Mouse (Mus musculus): ENCODE measurements around the gene Irf1. TPM values are rescaled to one million over a fixed set of nuclear protein-coding genes. Genes with fewer than 3 reads are reported as not detected.

The Irf1 gene
- polyA plus RNA-seq, 1 experiment from 2014 or later, result 3.7 TPM

DNA sequence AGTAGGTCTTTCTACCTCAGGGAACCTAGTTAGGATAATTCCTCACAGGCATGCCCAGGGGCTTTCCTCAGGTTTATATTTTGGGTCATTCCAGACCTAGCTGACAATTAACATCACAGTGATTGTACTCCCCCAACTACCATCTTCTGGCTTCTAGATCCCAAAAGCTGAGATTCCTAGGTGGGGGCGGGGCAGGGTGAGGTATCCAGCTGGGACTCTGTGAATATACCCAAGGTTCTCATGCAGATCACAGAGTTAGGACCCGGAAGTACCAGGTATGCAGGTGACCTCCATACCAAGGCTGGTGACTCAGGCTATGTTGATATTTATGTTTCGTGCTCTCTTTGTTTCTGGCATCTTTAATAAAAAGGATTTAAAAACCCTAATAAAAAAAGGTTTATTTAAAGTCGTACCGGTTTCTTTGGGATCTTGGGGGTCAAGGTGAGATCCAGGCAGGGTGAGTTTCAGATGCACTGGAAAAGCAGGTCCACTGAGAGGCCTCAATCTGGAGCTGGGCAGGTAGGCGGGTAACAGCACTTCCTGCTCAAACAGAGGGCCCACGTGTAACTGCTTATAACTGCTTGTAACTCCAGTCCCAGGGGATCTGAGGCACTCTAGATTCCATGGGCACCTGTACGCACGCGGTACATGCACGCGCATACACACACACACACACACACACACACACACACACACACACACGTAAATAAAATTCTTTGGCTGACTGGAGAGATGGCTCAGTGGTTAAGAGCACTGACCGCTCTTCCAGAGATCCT, 34.9 kb downstream of the Irf1 start:
- Histone ChIP-seq H3K27me3 (no peaks in the 10 kb centered on the region), H3K4me2 (no peak overlapping the region), H3K27ac (replicated peaks) (no peak overlapping the region), H3K9me3 (no peaks in the 10 kb centered on the region), H3K4me1 (replicated peaks) (no peaks in the 10 kb centered on the region), H3K36me3 (no peaks in the 10 kb centered on the region), H3K4me3 (no peak overlapping the region), H3K9ac (no peak overlapping the region)
- ATAC-seq (ENCODE audit: low FRiP score, low read depth), result no peak
- WGBS, result 82% methylated on average over 14 of the region's 14 CpGs

- H3K27me3 ChIP-seq, result no peaks in the 10 kb centered on the region
- 70% methylated on average over 9 of the region's 9 CpGs for WGBS
- H3K27ac ChIP-seq (replicated peaks), result no peak overlapping the region
- H3K9ac ChIP-seq, result no peak overlapping the region
- ATAC-seq (ENCODE audit: low FRiP score, low read depth), result no peak
- H3K9me3 ChIP-seq, result no peaks in the 10 kb centered on the region
- no peaks in the 10 kb centered on the region for H3K4me1 ChIP-seq (replicated peaks)
- H3K4me2 ChIP-seq, result no peak overlapping the region
- H3K4me3 ChIP-seq, result no peak overlapping the region
- H3K36me3 ChIP-seq, result no peaks in the 10 kb centered on the region
Measured at GRCm38 (mm10) chr11:53805786-53806185, 36.0 kb downstream of the Irf1 start.

- Histone ChIP-seq H3K9me3 (no peaks in the 10 kb centered on the region), H3K27ac (replicated peaks) (no peak overlapping the region), H3K27me3 (no peaks in the 10 kb centered on the region), H3K36me3 (no peaks in the 10 kb centered on the region), H3K9ac (no peak overlapping the region), H3K4me1 (replicated peaks) (no peaks in the 10 kb centered on the region), H3K4me3 (no peak overlapping the region), H3K4me2 (no peak overlapping the region)
- WGBS, result 44% methylated on average over 5 of the region's 5 CpGs
- no peak for ATAC-seq (ENCODE audit: low FRiP score, low read depth)
Measured at GRCm38 (mm10) chr11:53809354-53809753, 39.5 kb downstream of the Irf1 start.

DNA sequence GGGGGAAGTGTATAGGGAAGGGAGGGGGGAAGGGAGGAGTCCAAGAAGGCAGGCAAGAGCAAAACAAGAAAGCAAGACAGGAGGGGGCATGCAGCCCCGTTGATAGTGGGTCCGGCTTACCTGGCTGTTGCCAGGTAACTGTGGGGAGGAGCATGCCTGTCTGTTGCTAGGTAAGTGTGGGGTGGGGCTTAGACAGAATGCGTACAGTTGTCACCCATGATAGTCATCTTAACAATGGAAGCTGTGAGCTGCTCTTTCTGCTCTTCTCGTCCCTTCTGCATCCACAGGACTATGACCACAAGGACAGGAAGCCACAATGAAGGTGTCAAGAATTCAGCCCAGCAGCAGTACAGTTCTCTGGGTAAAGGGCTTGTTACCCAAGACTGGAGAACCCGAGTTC, 40.3 kb downstream of the Irf1 start:
- Histone ChIP-seq H3K36me3 (no peaks in the 10 kb centered on the region), H3K4me1 (replicated peaks) (no peaks in the 10 kb centered on the region), H3K4me2 (no peak overlapping the region), H3K27me3 (no peaks in the 10 kb centered on the region), H3K4me3 (no peak overlapping the region), H3K9me3 (no peaks in the 10 kb centered on the region), H3K27ac (replicated peaks) (no peak overlapping the region), H3K9ac (no peak overlapping the region)
- WGBS, result 59% methylated on average over 5 of the region's 5 CpGs
- no peak for ATAC-seq (ENCODE audit: low FRiP score, low read depth)

GRCm38 (mm10) chr11:53810749-53811148, 40.9 kb downstream of the Irf1 start:
- no peak overlapping the region for H3K4me3 ChIP-seq
- H3K4me1 ChIP-seq (replicated peaks), result no peaks in the 10 kb centered on the region
- no peaks in the 10 kb centered on the region for H3K9me3 ChIP-seq
- H3K36me3 ChIP-seq, result no peaks in the 10 kb centered on the region
- 68% methylated on average over 2 of the region's 2 CpGs for WGBS
- no peak overlapping the region for H3K27ac ChIP-seq (replicated peaks)
- no peak for ATAC-seq (ENCODE audit: low FRiP score, low read depth)
- no peak overlapping the region for H3K9ac ChIP-seq
- H3K4me2 ChIP-seq, result no peak overlapping the region
- no peaks in the 10 kb centered on the region for H3K27me3 ChIP-seq

DNA sequence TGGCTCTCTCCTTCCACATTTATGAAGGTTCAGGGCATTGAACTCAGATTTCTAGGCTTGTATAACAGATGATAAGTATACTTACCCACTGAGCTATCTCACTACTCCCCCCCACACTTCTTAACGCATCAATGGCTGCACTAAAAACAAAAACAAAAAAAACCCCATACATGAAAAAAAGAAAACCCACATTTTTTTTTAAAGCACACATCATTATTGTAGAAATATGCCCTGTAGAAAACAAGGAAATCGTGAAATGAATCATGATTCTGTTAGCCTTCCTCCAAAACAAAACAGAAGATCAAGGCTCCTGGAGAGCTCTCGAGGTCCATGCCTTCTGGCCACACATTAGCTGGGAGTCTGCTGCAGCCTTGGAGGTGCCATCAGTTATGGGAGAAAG, 41.5 kb downstream of the Irf1 start:
- no peaks in the 10 kb centered on the region for H3K27me3 ChIP-seq
- no peaks in the 10 kb centered on the region for H3K36me3 ChIP-seq
- no peak overlapping the region for H3K27ac ChIP-seq (replicated peaks)
- H3K9me3 ChIP-seq, result no peaks in the 10 kb centered on the region
- H3K9ac ChIP-seq, result no peak overlapping the region
- 80% methylated on average over 3 of the region's 3 CpGs for WGBS
- H3K4me1 ChIP-seq (replicated peaks), result no peaks in the 10 kb centered on the region
- H3K4me3 ChIP-seq, result no peak overlapping the region
- no peak overlapping the region for H3K4me2 ChIP-seq
- ATAC-seq (ENCODE audit: low FRiP score, low read depth), result no peak

GRCm38 (mm10) chr11:53813001-53813868, 43.4 kb downstream of the Irf1 start:
- no peak overlapping the region for H3K9ac ChIP-seq
- 86% methylated on average over 16 of the region's 16 CpGs for WGBS
- no peaks in the 10 kb centered on the region for H3K27me3 ChIP-seq
- ATAC-seq (ENCODE audit: low FRiP score, low read depth), result no peak
- H3K27ac ChIP-seq (replicated peaks), result no peak overlapping the region
- no peaks in the 10 kb centered on the region for H3K4me1 ChIP-seq (replicated peaks)
- H3K4me3 ChIP-seq, result no peak overlapping the region
- H3K9me3 ChIP-seq, result no peaks in the 10 kb centered on the region
- H3K4me2 ChIP-seq, result no peak overlapping the region
- no peaks in the 10 kb centered on the region for H3K36me3 ChIP-seq

- no peak overlapping the region for H3K4me2 ChIP-seq
Measured at GRCm38 (mm10) chr11:53814810-53815209, 45.0 kb downstream of the Irf1 start.

GRCm38 (mm10) chr11:53816841-53817375, 47.1 kb downstream of the Irf1 start:
- no peak for ATAC-seq (ENCODE audit: low FRiP score, low read depth)
- Histone ChIP-seq H3K4me2 (no peak overlapping the region), H3K9me3 (no peaks in the 10 kb centered on the region), H3K27me3 (no peaks in the 10 kb centered on the region), H3K9ac (no peak overlapping the region), H3K4me1 (replicated peaks) (no peaks in the 10 kb centered on the region), H3K4me3 (no peak overlapping the region), H3K36me3 (no peaks in the 10 kb centered on the region), H3K27ac (replicated peaks) (no peak overlapping the region)
- WGBS, result 90% methylated on average over 5 of the region's 5 CpGs

More at GRCm38 (mm10) chr11:53814810-53815209, 45.0 kb downstream of the Irf1 start:
- H3K36me3 ChIP-seq, result no peaks in the 10 kb centered on the region
- H3K4me1 ChIP-seq (replicated peaks), result no peaks in the 10 kb centered on the region
- H3K27ac ChIP-seq (replicated peaks), result no peak overlapping the region
- no peak overlapping the region for H3K9ac ChIP-seq
- H3K9me3 ChIP-seq, result no peaks in the 10 kb centered on the region
- no peak for ATAC-seq (ENCODE audit: low FRiP score, low read depth)
- no peak overlapping the region for H3K4me3 ChIP-seq
- no peaks in the 10 kb centered on the region for H3K27me3 ChIP-seq
- WGBS, result 68% methylated on average over 3 of the region's 3 CpGs

DNA sequence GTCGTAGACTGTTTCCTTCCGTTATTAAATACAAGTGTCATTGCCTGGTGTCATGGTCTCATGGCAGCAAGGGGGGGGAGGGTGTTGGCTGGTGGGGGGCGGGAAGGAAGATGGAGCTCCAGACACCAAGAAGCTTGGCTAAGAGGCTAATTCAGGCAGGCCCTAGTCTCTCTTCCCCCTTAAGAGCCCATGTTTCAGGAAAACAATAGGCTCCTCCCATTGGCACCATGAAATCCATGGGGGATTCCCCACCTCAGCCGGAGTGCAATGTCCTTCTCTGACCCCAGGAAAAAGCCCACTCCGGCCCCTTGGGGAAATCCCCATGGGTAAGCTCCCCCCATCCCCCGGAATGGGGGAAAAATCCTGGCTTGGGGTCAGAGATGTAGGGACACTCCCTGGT, 49.0 kb downstream of the Irf1 start:
- Histone ChIP-seq H3K36me3 (no peaks in the 10 kb centered on the region), H3K27ac (replicated peaks) (no peak overlapping the region), H3K9ac (no peak overlapping the region), H3K9me3 (no peaks in the 10 kb centered on the region), H3K27me3 (no peaks in the 10 kb centered on the region), H3K4me3 (no peak overlapping the region), H3K4me2 (no peak overlapping the region), H3K4me1 (replicated peaks) (no peaks in the 10 kb centered on the region)
- ATAC-seq (ENCODE audit: low FRiP score, low read depth), result no peak
- 61% methylated on average over 6 of the region's 6 CpGs for WGBS

GRCm38 (mm10) chr11:53819511-53819910, 49.7 kb downstream of the Irf1 start:
- H3K27me3 ChIP-seq, result no peaks in the 10 kb centered on the region
- no peak overlapping the region for H3K4me3 ChIP-seq
- 90% methylated on average over 6 of the region's 6 CpGs for WGBS
- H3K9ac ChIP-seq, result no peak overlapping the region
- ATAC-seq (ENCODE audit: low FRiP score, low read depth), result no peak
- H3K36me3 ChIP-seq, result no peaks in the 10 kb centered on the region
- H3K9me3 ChIP-seq, result no peaks in the 10 kb centered on the region
- no peaks in the 10 kb centered on the region for H3K4me1 ChIP-seq (replicated peaks)
- H3K27ac ChIP-seq (replicated peaks), result no peak overlapping the region
- no peak overlapping the region for H3K4me2 ChIP-seq

GRCm38 (mm10) chr11:53820516-53821170, 50.8 kb downstream of the Irf1 start:
- Histone ChIP-seq H3K4me2 (no peak overlapping the region), H3K27me3 (no peaks in the 10 kb centered on the region), H3K9me3 (no peaks in the 10 kb centered on the region), H3K27ac (replicated peaks) (no peak overlapping the region), H3K4me1 (replicated peaks) (no peaks in the 10 kb centered on the region), H3K9ac (no peak overlapping the region), H3K36me3 (no peaks in the 10 kb centered on the region), H3K4me3 (no peak overlapping the region)
- no peak for ATAC-seq (ENCODE audit: low FRiP score, low read depth)
- WGBS, result 91% methylated on average over 13 of the region's 13 CpGs
